Mouse (Mus musculus): ENCODE results near the gene Rab11fip4. TPM values are rescaled to one million over a fixed set of nuclear protein-coding genes. Genes with fewer than 3 reads are reported as not detected.
A peak's percentile ranks its signal among the peaks of the same experiment; 100 is the strongest.

The Rab11fip4 gene
- polyA plus RNA-seq, 1 experiment from 2014 or later, result 7.7 TPM

DNA sequence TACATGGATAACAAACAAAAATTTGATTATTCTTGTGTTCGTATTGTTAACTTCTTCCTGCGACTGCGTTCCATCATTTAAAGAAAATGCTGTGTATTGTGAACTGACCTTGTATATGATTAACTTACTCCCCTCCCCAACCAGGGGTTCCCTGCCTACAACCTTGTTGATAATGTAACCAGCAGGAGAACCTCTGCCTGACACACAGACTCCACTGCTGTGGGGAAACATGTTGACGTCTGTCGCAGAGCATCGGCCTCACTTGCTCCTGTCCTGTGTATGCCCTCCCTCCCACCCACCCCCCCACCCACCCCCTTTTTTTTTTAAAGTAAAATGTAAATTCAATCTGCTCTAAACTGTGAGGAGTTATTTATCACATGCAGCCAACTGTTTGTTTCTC is 9.8 kb upstream of the Rab11fip4 start:
- Histone ChIP-seq H3K9me3 (no peaks in the 10 kb centered on the region), H3K27ac (no peak overlapping the region), H3K27me3 (no peaks in the 10 kb centered on the region), H3K9ac (no peak overlapping the region), H3K4me3 (no peak overlapping the region), H3K4me2 (no peak overlapping the region), H3K4me1 (no peaks in the 10 kb centered on the region), H3K36me3 (peaks cover 19% of the 10 kb centered on the region)
- 86% methylated on average over 6 of the region's 6 CpGs for WGBS
- no peak for ATAC-seq (ENCODE audit: insufficient number of reproducible peaks, insufficient read depth, low FRiP score, low TSS enrichment, low read depth)

GRCm38 (mm10) chr11:79584191-79584590 is 6.8 kb upstream of the Rab11fip4 start:
- Histone ChIP-seq H3K9ac (no peak overlapping the region), H3K9me3 (no peaks in the 10 kb centered on the region), H3K27me3 (peaks cover 10% of the 10 kb centered on the region), H3K27ac (no peak overlapping the region), H3K4me1 (no peaks in the 10 kb centered on the region), H3K4me2 (no peak overlapping the region), H3K4me3 (no peak overlapping the region), H3K36me3 (0 out of 2 replicates have a peak, but pooled peaks cover 8% of the 10 kb centered on the region)
- no peak for ATAC-seq (ENCODE audit: insufficient number of reproducible peaks, insufficient read depth, low FRiP score, low TSS enrichment, low read depth)
- WGBS, result 6% methylated on average over 5 of the region's 5 CpGs

GRCm38 (mm10) chr11:79589317-79590075 is 1.5 kb upstream of the Rab11fip4 start:
- Histone ChIP-seq H3K4me1 (peaks cover 14% of the 10 kb centered on the region), H3K36me3 (no peaks in the 10 kb centered on the region), H3K9me3 (no peaks in the 10 kb centered on the region), H3K9ac (no peak overlapping the region), H3K27me3 (peaks cover 57% of the 10 kb centered on the region), H3K4me3 (no peak overlapping the region), H3K4me2 (no peak overlapping the region), H3K27ac (no peak overlapping the region)
- ATAC-seq (ENCODE audit: insufficient number of reproducible peaks, insufficient read depth, low FRiP score, low TSS enrichment, low read depth), result no peak
- WGBS, result 44% methylated on average over 14 of the region's 14 CpGs

- Histone ChIP-seq H3K4me3 (peak overlapping the region; percentile 62), H3K9ac (peak overlapping the region; percentile 72), H3K27me3 (peaks cover 57% of the 10 kb centered on the region), H3K4me2 (peak overlapping the region; percentile 92), H3K9me3 (no peaks in the 10 kb centered on the region), H3K4me1 (peaks cover 14% of the 10 kb centered on the region), H3K27ac (no peak overlapping the region), H3K36me3 (no peaks in the 10 kb centered on the region)
- no peak for ATAC-seq (ENCODE audit: insufficient number of reproducible peaks, insufficient read depth, low FRiP score, low TSS enrichment, low read depth)
- WGBS, result 26% methylated on average over 5 of the region's 5 CpGs
These were observed 571 bp downstream of the Rab11fip4 start for GRCm38 (mm10) chr11:79591591-79591975.

- H3K27ac ChIP-seq, result no peak overlapping the region
- peaks cover 14% of the 10 kb centered on the region for H3K4me1 ChIP-seq
- no peak overlapping the region for H3K4me3 ChIP-seq
- no peaks in the 10 kb centered on the region for H3K36me3 ChIP-seq
- 32% methylated on average over 11 of the region's 11 CpGs for whole genome bisulfite sequencing
- no peak for ATAC-seq (ENCODE audit: insufficient number of reproducible peaks, insufficient read depth, low FRiP score, low TSS enrichment, low read depth)
- no peak overlapping the region for H3K9ac ChIP-seq
- H3K27me3 ChIP-seq, result peaks cover 54% of the 10 kb centered on the region
- no peaks in the 10 kb centered on the region for H3K9me3 ChIP-seq
- H3K4me2 ChIP-seq, result no peak overlapping the region
These were observed 2.5 kb downstream of the Rab11fip4 start for GRCm38 (mm10) chr11:79593495-79593894.

- Histone ChIP-seq H3K4me1 (peaks cover 13% of the 10 kb centered on the region; the same call in 1 of the 2 replicates), H3K36me3 (no peaks in the 10 kb centered on the region), H3K4me3 (no peak overlapping the region), H3K27me3 (no peaks in the 10 kb centered on the region), H3K9ac (0 out of 2 replicates have a peak overlapping the region, but pooled peaks have one; percentile 17), H3K27ac (no peak overlapping the region), H3K9me3 (no peaks in the 10 kb centered on the region), H3K4me2 (no peak overlapping the region)
- ATAC-seq (ENCODE audit: insufficient number of reproducible peaks, insufficient read depth, low FRiP score, low TSS enrichment, low read depth), result no peak
- WGBS, result 53% methylated on average over 2 of the region's 2 CpGs
These were observed 19.4 kb downstream of the Rab11fip4 start for GRCm38 (mm10) chr11:79610454-79610853.

- H3K4me2 ChIP-seq, result no peak overlapping the region
- no peak for ATAC-seq (ENCODE audit: insufficient number of reproducible peaks, insufficient read depth, low FRiP score, low TSS enrichment, low read depth)
- 24% methylated on average over 13 of the region's 13 CpGs for WGBS
These were observed 20.1 kb downstream of the Rab11fip4 start for GRCm38 (mm10) chr11:79611011-79611666.

DNA sequence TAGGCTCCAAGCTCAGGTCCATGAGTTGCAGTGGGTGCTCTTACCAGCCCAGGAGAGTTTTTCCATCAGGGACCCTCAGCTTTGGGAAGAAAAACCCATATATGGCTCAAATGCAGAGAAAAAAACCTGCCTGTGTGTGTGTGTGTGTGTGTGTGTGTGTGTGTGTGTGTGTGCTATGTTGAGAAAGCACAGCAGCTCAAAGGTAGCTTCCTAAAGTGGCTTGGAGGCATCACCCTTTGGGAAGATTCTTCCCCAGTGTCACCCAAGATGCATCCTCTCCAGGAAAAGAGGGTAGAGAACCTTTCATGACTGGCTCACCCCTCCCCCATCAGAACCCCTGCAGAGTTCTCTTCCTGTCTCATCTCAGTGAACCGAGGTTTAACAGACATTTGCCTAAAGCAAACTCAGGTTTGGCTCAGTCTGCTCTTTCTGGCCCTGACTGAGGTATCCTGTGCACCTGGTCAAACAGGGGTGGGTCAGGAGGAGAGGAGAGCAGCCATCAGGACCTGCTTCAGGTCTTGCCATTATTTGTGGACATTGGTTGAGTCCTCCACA is 21.1 kb downstream of the Rab11fip4 start:
- Histone ChIP-seq H3K27ac (no peak overlapping the region), H3K36me3 (no peaks in the 10 kb centered on the region), H3K9ac (no peak overlapping the region), H3K4me2 (no peak overlapping the region), H3K27me3 (no peaks in the 10 kb centered on the region), H3K4me3 (no peak overlapping the region), H3K4me1 (peaks cover 13% of the 10 kb centered on the region; the same call in 1 of the 2 replicates), H3K9me3 (no peaks in the 10 kb centered on the region)
- ATAC-seq (ENCODE audit: insufficient number of reproducible peaks, insufficient read depth, low FRiP score, low TSS enrichment, low read depth), result no peak
- 14% methylated on average over 1 of the region's 1 CpGs for WGBS

More at GRCm38 (mm10) chr11:79611011-79611666, 20.1 kb downstream of the Rab11fip4 start:
- Histone ChIP-seq H3K36me3 (no peaks in the 10 kb centered on the region), H3K27me3 (no peaks in the 10 kb centered on the region), H3K4me3 (no peak overlapping the region), H3K27ac (no peak overlapping the region), H3K9ac (0 out of 2 replicates have a peak overlapping the region, but pooled peaks have one; percentile 17), H3K4me1 (peaks cover 13% of the 10 kb centered on the region; the same call in 1 of the 2 replicates), H3K9me3 (no peaks in the 10 kb centered on the region)

DNA sequence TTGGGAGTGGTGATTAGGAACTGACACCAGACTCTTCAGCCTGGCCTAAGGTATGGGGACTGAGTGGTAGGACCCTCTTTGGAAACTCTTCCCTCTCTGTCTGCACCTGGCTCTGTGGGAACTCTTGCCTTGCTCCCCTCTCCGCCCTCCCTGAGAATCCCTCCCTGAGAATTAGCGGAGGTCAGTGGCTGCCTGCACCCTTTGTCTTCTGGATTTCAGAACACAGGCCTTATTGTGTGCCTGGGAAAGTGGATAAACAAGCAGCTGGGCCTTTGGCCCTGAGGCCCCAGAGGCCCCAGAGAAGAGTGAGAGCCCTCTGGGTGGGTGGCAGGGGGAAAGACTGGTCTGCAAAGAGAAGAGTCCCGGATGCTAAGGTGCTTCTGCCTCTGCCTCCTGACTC is 22.1 kb downstream of the Rab11fip4 start:
- Histone ChIP-seq H3K9me3 (no peaks in the 10 kb centered on the region), H3K27ac (no peak overlapping the region), H3K36me3 (no peaks in the 10 kb centered on the region), H3K4me1 (peaks cover 13% of the 10 kb centered on the region; the same call in 1 of the 2 replicates), H3K27me3 (no peaks in the 10 kb centered on the region), H3K4me2 (no peak overlapping the region), H3K9ac (no peak overlapping the region), H3K4me3 (no peak overlapping the region)
- 24% methylated on average over 3 of the region's 3 CpGs for WGBS
- no peak for ATAC-seq (ENCODE audit: insufficient number of reproducible peaks, insufficient read depth, low FRiP score, low TSS enrichment, low read depth)

- Histone ChIP-seq H3K9ac (no peak overlapping the region), H3K36me3 (no peaks in the 10 kb centered on the region), H3K4me1 (peaks cover 13% of the 10 kb centered on the region; the same call in 1 of the 2 replicates), H3K27me3 (no peaks in the 10 kb centered on the region), H3K4me3 (no peak overlapping the region), H3K9me3 (no peaks in the 10 kb centered on the region), H3K4me2 (no peak overlapping the region), H3K27ac (no peak overlapping the region)
- 45% methylated on average over 4 of the region's 4 CpGs for WGBS
- no peak for ATAC-seq (ENCODE audit: insufficient number of reproducible peaks, insufficient read depth, low FRiP score, low TSS enrichment, low read depth)
These were observed 22.7 kb downstream of the Rab11fip4 start for GRCm38 (mm10) chr11:79613711-79614110.

- Histone ChIP-seq H3K9ac (no peak overlapping the region), H3K4me2 (no peak overlapping the region), H3K27me3 (no peaks in the 10 kb centered on the region), H3K9me3 (no peaks in the 10 kb centered on the region), H3K4me1 (peaks cover 13% of the 10 kb centered on the region; the same call in 1 of the 2 replicates), H3K36me3 (no peaks in the 10 kb centered on the region), H3K27ac (no peak overlapping the region), H3K4me3 (no peak overlapping the region)
- ATAC-seq (ENCODE audit: insufficient number of reproducible peaks, insufficient read depth, low FRiP score, low TSS enrichment, low read depth), result no peak
- 85% methylated on average over 3 of the region's 3 CpGs for WGBS
These were observed 23.9 kb downstream of the Rab11fip4 start for GRCm38 (mm10) chr11:79614880-79615279.
